Mouse (Mus musculus) left cerebral cortex, adult 18-20 months (tissue): ENCODE results near the gene Rgs16. TPM values are rescaled to one million over a fixed set of nuclear protein-coding genes. Genes with fewer than 3 reads are reported as not detected.
A peak's percentile ranks its signal among the peaks of the same experiment; 100 is the strongest.
"Not testable (repeated sequence)": the region's sequence is repeated elsewhere in the genome, so short reads cannot be mapped to it uniquely, and the experiment has no call there.

Source experiments
- DNase-seq, 2 experiments: peaks; one replicate each; pipeline ENCODE4 v3.0.0; 2021 to 2022; ENCODE audit warnings: low spot score in 2 of 2, mixed read lengths in 1 of 2
- total RNA-seq, 2 experiments: library from RNA; stranded (reverse); gene quantifications; 2 replicates each; pipeline ENCODE4 v1.2.3; 2021

Gene Rgs16
- total RNA-seq, 2 experiments from 2014 or later = 10.3 to 12.6 TPM

- peak; percentile 64 to 68 for DNase-seq
These were observed 9.2 kb downstream of the Rgs16 start, which contains the start of gene Rnasel for GRCm38 (mm10) chr1:153749211-153749801. Rnasel (plus strand) TSS chr1:153749426.

GRCm38 (mm10) chr1:153750054-153750453 lies 9.9 kb downstream of the Rgs16 start:
- no peak for DNase-seq

- peak; percentile 37 to 50 for DNase-seq
These were observed 11.7 kb downstream of the Rgs16 start for GRCm38 (mm10) chr1:153751763-153752301.

GRCm38 (mm10) chr1:153752521-153752920 lies 12.4 kb downstream of the Rgs16 start:
- DNase-seq = no peak

- DNase-seq = no peak
These were observed 13.7 kb downstream of the Rgs16 start for GRCm38 (mm10) chr1:153753725-153754464.

- DNase-seq = no peak
These were observed 24.0 kb downstream of the Rgs16 start for GRCm38 (mm10) chr1:153764136-153764535.

GRCm38 (mm10) chr1:153766298-153766697 lies 26.1 kb downstream of the Rgs16 start:
- DNase-seq = no peak

GRCm38 (mm10) chr1:153767281-153767680 lies 27.1 kb downstream of the Rgs16 start:
- no peak for DNase-seq

GRCm38 (mm10) chr1:153768465-153768864 lies 28.3 kb downstream of the Rgs16 start:
- DNase-seq = no peak

- DNase-seq = not testable (repeated sequence)
These were observed 29.4 kb downstream of the Rgs16 start for GRCm38 (mm10) chr1:153769571-153769970.

GRCm38 (mm10) chr1:153769998-153770775 lies 30.0 kb downstream of the Rgs16 start:
- DNase-seq = no peak

GRCm38 (mm10) chr1:153770776-153771167 lies 30.6 kb downstream of the Rgs16 start:
- no peak for DNase-seq

GRCm38 (mm10) chr1:153775174-153775573 lies 35.0 kb downstream of the Rgs16 start:
- DNase-seq = no peak

- no peak for DNase-seq
These were observed 36.1 kb downstream of the Rgs16 start for GRCm38 (mm10) chr1:153776257-153776656.

- DNase-seq = no peak
These were observed 38.1 kb downstream of the Rgs16 start for GRCm38 (mm10) chr1:153778205-153778604.

GRCm38 (mm10) chr1:153783339-153783738 lies 43.2 kb downstream of the Rgs16 start:
- DNase-seq = no peak

GRCm38 (mm10) chr1:153785608-153786007 lies 45.5 kb downstream of the Rgs16 start:
- no peak for DNase-seq

GRCm38 (mm10) chr1:153790708-153791107 lies 50.6 kb downstream of the Rgs16 start:
- no peak for DNase-seq

GRCm38 (mm10) chr1:153794241-153794640 lies 54.1 kb downstream of the Rgs16 start:
- DNase-seq = no peak
